Mouse (Mus musculus) cerebellum, postnatal 10 days (tissue): Measurements from ENCODE around the gene Ptprn2.

Experiments
- DNase-seq, 2 experiments: peaks; one replicate each; pipeline ENCODE4 v3.0.0; 2021; ENCODE audit warnings: mixed read lengths in 2 of 2

Gene Ptprn2

DNA sequence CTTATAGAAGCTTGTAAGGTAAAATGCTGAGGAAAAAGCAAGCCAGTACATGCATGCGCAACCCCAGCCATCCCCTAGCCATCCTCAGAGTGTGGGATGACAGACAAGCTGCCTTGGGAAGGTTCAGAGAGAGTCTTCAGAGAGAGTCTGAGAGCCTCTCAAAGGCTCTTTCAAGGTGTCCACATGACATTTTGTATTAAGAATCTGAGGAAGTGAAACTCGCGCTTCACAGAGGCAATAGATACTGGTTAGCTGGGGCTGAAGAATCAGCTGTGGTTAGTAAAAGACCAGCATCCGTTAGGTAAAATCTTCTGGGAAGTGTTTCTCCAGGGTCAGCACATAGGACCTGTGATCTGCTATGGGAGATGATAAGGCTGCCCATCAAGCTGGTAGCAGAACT is 110.2 kb downstream of the Ptprn2 start:
- DNase-seq = no peak

GRCm38 (mm10) chr12:116596993-116597392 is 111.5 kb downstream of the Ptprn2 start:
- DNase-seq = no peak

DNA sequence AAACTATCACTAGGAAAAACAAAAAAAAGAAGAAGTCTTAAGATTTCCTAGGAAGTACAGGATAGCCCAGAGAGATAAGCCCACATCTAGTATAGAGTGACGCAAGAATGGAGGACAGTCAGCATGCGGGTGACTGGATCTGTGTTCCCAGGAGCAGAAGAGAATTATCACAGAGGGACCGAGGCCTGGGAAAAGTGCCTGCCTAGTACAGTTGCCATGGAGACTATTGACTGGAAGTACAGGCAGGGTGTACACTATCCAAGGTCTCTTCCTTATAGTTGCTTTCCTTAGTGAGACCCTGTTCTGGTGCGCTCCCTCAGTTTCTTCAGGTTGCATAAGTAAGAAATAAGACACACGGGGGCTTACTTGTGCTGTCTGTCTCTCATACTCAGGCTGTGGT is 112.2 kb downstream of the Ptprn2 start:
- DNase-seq = no peak

DNA sequence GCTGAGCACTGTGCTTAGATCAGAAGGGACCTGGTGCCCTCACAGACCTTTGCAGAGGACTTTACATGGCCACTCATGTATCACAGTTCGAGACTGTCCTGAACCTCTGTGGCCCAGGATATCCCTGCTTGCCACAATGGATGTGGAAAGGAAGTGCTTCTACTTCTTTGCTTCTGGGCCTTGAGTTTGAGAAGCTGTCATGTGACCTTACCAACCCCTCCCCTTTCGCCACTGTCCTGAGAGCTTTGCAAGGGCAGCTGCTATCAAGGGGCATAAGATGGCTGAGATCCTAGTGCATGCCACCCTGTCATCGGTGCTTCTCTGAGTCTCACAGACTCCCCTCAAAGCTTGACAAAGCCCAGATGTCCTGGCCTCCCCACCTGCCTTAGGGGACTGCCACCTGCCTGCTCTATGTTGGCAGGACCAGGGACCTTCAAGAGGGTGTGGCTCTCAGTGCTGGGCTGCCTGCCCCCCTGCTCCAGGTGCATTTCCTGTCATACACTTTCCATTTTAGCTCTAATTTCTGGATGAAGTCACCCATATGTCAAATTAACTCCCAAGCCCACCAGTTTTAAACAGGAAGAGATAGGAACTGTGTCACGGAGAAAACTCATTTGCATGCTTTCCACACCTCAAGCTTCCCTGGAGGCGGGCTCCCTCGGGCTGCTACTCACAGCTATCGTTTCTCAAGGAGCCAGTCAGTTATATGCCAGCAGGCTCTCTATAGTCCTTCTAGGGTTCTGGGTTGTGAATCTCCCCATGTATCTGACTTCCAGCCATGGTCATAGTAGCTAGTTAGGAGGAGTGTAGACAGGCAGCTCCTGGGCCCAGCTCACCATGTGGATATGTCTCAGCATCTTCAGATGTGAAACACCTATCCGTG is 112.8 kb downstream of the Ptprn2 start:
- no peak for DNase-seq

GRCm38 (mm10) chr12:116599537-116599936 is 114.0 kb downstream of the Ptprn2 start:
- peak; percentile 71 to 78 for DNase-seq

DNA sequence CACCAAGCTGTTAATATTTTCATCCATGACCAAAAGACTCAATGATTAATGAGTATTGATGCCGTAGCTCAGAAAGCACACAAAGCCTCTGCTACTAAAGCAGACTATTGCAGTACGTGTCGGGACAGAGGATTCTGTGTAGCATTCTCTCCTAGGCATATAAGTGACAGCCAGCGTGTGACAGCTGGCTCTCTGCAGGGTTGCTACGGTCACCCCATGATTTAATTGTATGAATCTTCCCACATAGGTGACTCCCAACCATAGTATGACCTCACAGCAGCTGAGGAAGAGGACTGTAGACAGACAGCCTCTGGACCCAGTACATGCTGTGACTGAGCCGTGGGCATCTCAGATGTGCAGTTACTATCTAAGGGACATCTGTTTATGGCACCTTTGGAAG is 114.5 kb downstream of the Ptprn2 start:
- no peak for DNase-seq

GRCm38 (mm10) chr12:116601395-116601794 is 115.9 kb downstream of the Ptprn2 start:
- DNase-seq = no peak

DNA sequence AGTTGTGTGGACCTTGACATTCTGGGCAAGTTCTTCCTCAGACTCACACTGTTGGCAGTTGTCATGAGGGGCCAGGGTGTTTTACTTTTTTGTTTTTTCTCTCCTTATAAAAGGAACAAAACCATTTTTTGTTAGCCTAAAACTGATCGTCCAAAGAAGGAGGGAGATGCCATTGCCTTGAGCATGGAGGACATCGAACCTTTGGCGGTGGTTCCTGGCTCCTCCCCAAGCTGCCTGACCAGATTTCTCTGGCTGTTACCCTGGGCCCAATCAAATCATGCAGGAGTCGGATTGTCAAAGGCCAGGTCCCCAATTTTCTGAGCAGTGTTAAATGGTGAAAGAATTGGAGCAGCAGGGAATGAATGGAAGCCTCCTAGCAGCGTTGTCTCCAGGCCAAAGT is 116.4 kb downstream of the Ptprn2 start:
- DNase-seq = peak; percentile 66 to 69

- DNase-seq = peak in 1 of 2 experiments; percentile 9
Measured at GRCm38 (mm10) chr12:116608598-116608997, 123.1 kb downstream of the Ptprn2 start.

- peak; percentile 91 to 95 for DNase-seq
Measured at GRCm38 (mm10) chr12:116619868-116620267, 134.3 kb downstream of the Ptprn2 start.

GRCm38 (mm10) chr12:116620299-116620698 is 134.8 kb downstream of the Ptprn2 start:
- DNase-seq = peak in 1 of 2 experiments; percentile 8

GRCm38 (mm10) chr12:116621325-116622040 is 136.0 kb downstream of the Ptprn2 start:
- peak in 1 of 2 experiments; percentile 7 for DNase-seq

DNA sequence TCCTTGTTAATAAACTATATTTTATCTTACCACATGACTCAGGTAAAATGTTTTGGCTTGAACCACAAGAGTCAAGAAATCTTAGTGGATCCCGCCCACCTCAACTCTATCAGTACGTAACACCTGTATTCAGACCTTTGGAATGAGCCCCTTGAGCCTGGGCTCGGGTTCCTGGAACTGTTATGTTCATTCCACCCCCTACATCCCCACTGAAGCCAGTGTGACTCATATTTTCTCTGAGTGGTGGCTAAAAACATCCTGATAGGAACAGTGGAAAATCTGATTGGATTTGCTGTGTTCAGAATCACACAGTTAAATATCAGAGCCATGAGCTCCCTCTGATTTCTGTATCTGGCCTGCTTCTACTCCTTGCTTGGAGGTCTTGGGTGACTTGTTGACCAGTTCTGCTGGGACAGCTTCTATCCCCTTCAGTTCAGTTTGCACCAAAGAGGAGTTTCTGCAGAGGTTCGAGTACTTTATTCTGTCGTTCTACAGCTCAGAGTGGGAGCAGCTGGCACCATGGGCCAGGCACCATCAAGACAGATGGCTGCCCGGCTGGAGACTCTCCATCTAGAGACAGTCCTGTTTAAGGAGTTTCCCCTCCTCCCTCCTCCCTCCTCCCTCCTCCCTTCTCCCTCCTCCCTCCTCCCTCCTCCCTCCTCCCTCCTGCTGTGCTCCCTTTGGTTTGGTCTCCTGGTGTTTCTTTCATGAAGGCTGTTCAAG is 137.3 kb downstream of the Ptprn2 start:
- DNase-seq = peak; percentile 89 to 93

- peak; percentile 70 to 78 for DNase-seq
Measured at GRCm38 (mm10) chr12:116625391-116626281, 140.1 kb downstream of the Ptprn2 start.

DNA sequence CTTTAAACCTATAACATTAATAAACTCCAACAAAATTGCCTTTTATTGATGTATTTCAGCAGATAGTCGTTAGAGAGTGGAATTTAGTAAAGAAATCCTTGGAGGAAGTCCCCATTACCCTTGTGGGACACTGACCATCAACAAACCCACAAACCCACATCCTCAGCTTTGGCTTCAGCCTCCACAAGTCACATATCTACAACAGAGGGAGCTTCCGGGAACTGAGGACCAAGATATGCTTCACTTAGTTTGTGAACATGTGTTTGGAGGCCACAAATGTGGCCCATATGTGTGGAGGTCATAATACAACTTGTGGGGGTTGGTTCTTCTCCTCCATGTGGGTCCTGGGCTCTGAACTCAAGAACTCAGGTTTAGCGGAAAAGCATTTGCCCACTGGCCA is 143.5 kb downstream of the Ptprn2 start:
- DNase-seq = no peak

GRCm38 (mm10) chr12:116637498-116637897 is 152.0 kb downstream of the Ptprn2 start:
- no peak for DNase-seq

DNA sequence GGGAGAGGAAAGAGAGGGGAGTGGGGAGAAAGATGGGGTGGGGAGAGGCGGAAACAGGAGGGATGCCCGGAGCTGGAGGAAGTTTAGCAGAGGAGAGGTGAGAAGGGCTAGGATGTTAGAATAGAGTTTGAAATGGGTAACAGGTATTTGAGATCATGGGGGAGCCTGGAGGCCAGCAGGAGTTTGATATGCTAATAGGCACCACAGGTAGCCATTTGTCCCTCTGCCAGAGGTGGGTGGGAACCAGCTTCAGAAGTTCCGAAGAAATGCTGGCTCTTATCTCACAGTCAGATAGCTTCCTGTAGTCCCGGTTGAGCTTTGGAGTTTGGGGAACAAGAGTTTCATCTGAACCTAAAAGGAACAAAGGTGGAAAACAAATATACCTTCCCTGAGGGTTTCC is 155.4 kb downstream of the Ptprn2 start:
- no peak for DNase-seq

DNA sequence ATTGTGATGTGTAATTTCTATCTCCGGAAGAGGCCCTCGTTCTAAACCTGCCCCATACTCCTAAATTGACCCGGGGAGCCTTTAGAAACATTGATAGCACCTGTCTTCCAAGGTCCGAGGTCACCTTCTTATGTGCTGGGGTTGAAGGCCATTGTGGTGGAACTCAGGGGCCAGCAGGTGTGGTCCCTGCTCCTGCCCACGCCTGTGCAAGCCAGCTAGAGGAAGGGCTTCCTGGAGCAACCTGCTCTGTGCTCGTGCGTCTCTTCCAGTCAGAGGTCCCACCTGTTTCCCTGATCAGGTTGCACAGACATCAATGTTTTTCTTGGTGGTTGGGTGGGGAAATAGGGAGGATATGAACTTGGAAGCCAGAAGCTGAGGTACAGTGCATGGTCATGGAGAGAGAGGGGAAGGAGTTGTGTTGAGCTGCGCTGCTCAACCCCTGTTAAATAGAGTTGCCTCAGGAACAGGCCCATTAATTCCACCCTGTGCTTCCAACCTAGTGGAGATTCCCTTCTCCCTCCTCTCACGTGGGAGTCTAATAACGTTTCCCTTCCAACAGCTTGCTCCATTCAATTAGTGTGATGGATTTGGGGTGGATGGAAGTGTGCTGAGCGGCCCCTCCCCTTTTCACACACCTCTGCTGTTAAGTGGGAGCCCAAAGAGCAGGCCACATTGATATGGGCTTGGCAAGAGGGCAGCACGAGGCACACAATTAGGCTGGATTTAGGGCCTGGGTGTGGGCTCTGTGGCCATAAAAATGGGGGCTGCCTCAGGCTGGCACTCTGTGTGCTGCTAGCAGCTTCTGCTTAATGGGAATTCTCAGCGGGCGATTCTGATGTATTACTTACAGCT is 156.0 kb downstream of the Ptprn2 start:
- peak in 1 of 2 experiments; percentile 25 for DNase-seq

- DNase-seq = no peak
Measured at GRCm38 (mm10) chr12:116642191-116642549, 156.7 kb downstream of the Ptprn2 start.

DNA sequence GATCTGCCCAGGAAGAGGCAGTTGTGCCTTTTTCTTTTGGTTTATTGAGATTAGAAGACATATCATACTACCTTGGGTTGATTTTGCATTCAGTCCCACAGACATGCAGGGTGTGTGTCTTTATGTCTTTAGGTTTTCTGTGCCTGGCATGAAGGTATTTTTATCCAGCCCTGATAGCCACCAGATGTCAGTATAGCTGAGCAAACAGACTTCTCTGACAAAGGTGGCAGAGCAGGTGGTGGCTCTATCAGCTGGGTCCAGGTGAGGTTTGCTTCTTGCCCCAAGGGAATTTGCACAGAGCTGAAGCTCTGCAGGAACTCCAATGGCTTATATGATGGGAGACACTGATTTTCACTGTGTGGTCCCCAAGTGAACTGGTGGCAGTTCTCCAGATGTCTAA is 161.3 kb downstream of the Ptprn2 start:
- peak; percentile 30 to 43 for DNase-seq

DNA sequence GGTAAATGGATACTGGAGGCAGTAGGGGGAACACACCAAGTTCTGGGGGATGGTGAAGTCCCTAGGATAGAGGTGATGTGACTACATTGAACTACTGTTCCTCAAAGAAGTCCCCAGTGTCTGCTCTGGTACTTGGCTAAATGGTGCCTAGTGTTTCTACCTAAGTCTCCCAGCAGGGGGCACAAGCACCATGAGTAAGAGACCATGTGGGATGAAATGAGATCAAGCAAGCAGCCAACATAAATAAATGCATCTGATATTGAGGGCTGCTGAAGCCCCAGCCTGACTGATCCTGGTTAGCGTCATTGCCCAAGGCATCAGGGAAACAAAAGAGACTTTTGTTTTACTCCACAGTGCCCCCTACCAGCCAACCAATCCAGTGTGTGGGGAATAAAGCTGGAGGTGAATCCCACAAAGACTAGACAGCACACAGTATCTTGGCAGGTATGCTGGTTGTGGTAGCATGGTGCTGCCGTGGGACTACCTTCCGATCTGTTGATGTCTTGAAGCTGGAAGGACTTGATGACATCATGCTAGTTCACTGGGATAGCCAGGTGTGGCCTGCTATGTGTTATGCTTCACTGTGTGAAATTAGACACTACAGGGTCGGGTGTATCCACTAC is 163.2 kb downstream of the Ptprn2 start:
- DNase-seq = peak; percentile 56 to 65
